Mouse (Mus musculus): ENCODE measurements around the gene Inhbe.

DNA sequence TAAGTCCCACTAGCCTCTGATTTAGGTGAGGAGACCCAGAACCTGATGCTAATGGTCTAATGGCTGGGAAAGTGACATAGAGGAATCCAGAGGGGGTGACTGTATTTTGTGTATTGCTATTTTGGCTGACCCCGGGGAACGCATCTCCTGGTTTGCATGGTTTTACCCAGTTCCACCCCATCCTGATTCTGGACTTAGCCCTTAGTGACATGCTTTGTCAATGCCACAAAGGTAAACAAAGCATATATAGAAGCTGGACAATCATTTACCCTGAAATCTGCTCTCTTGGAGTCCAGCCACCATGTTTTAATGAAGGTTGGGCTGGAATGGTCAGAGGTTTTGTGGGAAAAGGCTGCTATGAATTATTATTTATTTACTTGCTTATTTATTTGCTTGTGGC, 14.1 kb upstream of the Inhbe start:
- TF ChIP-seq POLR2A (IDR thresholded peaks at IDR 0.05; ENCODE audit: borderline replicate concordance, low read depth, low read length) (no peak), CTCF (IDR thresholded peaks at IDR 0.05; ENCODE audit: low read depth, low read length) (no peak)

Data from bone marrow macrophage, adult 2 months (primary cell).